Mouse (Mus musculus): ENCODE data around the gene Srf. TPM values are rescaled to one million over a fixed set of nuclear protein-coding genes. Genes with fewer than 3 reads are reported as not detected.

Srf gene
- total RNA-seq, 2 experiments from 2014 or later: 82.4 to 89.3 TPM

- Histone ChIP-seq H3K4me3 (peak within 1 kb of the TSS; percentile 96), H3K27ac (peak within 1 kb of the TSS; percentile 87)
- peak; percentile 88 for DNase-seq
- intact Hi-C loops (cut with DNase I): no loop called here
- TF ChIP-seq CTCF (IDR thresholded peaks at IDR 0.05): no peak
These were observed 10.0 kb downstream of the Srf start, which contains the start of gene Cul9 for GRCm38 (mm10) chr17:46545813-46546564. Gene Cul9, minus strand, starts transcription at chr17:46546388.

- Histone ChIP-seq H3K4me3 (no peak overlapping the region), H3K27ac (no peak overlapping the region)
- intact Hi-C loops (cut with DNase I): no loop called here
- TF ChIP-seq CTCF (IDR thresholded peaks at IDR 0.05): no peak
- no peak for DNase-seq
These were observed 12.3 kb downstream of the Srf start for GRCm38 (mm10) chr17:46543661-46544060.

DNA sequence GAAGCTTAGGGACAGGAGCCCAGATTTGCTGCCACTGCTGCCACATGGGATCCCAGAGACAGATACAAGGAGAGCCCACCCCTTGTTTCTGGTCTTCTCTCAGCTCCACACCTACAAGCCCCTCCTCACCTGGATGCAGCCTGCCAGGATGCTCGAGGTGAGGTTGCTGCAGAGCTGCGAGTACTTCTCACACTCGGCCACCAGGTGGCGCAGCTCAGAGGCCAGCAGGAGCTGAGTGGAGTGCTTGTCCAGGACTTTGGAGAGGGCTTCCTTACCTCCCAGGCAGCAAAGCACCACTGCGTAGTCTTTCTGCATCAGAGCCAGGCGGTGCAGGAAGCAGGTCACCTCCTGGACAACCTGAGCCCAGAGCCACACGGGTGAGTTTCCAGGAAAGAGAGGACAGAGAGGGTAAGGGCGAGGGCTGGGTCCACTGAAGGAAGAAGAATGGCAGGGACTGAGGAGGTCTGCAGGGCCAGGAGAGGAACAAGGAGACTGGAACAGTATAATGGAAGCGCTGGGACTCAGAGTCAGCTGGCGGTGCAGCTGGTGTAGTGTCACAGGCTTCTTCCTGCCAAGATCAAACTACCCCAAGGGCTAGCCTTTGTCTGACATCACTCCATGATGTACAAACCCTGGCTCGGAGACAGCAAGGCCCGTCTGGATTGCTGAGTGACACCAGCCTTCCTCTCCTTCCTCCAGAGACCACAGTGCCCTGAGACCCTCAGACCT lies 30.2 kb downstream of the Srf start:
- no peak overlapping the region for H3K27ac ChIP-seq
- intact Hi-C loops (cut with DNase I): loop anchor here (1.0 to 2.0 kb wide), 2 partner anchors 112 to 199 kb away; no protein-coding TSS in a partner anchor
- H3K4me3 ChIP-seq: no peak overlapping the region
- peak; percentile 98 for TF ChIP-seq CTCF (IDR thresholded peaks at IDR 0.05)
- DNase-seq: peak; percentile 84

DNA sequence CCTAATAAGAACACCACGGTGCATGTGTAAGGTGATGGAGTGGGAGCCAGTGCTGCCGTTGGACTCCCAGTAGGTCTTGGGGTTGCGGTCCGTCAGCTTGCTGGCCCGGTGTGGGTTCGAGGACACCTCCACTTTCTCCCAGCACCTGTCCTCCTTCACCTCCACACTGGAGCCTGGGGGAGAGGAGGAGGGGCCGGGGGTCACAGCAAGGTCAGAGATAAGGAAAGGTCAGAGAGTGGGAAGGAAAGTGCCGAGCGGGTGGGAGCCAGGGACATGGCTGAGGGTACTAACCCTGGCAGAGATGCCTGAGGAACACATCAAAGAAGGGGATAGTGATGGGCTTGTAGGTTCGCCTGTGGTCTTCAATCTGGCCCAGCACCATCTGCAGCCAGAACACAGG lies 30.9 kb downstream of the Srf start:
- Histone ChIP-seq H3K27ac (no peak overlapping the region), H3K4me3 (no peak overlapping the region)
- intact Hi-C loops (cut with DNase I): loop anchor here (1.0 to 2.0 kb wide), 2 partner anchors 112 to 200 kb away; no protein-coding TSS in a partner anchor
- DNase-seq: no peak
- no peak for TF ChIP-seq CTCF (IDR thresholded peaks at IDR 0.05)

DNA sequence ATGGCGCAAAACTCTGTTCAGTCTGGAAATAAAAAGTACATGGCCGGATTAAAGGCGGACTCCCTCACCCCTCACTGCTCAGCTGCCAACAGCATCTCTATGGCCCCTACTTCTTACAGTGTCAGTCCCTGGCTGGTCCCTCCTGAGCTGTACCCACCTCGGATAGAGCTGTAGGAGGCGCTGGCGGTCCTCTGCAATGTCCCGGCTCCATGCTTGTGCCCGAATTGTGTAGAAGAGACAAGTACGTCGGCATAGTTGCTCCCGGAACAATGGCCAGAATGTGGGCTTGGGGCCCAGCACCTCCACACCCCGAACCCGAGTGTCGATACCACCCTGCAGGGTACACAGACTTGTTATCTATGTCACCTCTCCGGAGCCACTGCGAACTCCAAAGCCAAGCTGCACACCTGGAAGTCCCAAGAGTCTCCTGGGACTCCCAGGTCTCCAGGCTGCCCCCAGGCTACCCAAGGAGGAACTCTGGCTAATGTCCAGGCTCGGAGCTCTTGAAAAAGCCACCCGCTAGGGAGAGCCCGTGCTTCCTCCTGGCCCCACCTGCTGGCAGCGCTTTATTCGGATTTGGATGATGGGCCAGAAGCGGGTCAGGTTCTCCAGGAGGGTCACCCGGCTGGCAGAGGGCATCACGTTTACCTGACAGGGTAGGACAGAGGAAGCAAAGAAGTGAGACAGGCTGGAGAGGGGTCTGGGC lies 33.9 kb downstream of the Srf start:
- DNase-seq: no peak
- intact Hi-C loops (cut with DNase I): no loop called here
- no peak; the same call in 1 of the 2 replicates for TF ChIP-seq CTCF (IDR thresholded peaks at IDR 0.05)

GRCm38 (mm10) chr17:46521174-46521573 lies 34.8 kb downstream of the Srf start:
- Histone ChIP-seq H3K4me3 (no peak overlapping the region), H3K27ac (no peak overlapping the region)
- DNase-seq: no peak
- no peak for TF ChIP-seq CTCF (IDR thresholded peaks at IDR 0.05)
- intact Hi-C loops (cut with DNase I): no loop called here

More for the DNA sequence above, 33.9 kb downstream of the Srf start:
- Histone ChIP-seq H3K4me3 (no peak overlapping the region), H3K27ac (no peak overlapping the region)

GRCm38 (mm10) chr17:46520385-46520979 lies 35.5 kb downstream of the Srf start:
- no peak overlapping the region for H3K27ac ChIP-seq
- H3K4me3 ChIP-seq: no peak overlapping the region
- DNase-seq: no peak
- intact Hi-C loops (cut with DNase I): no loop called here
- TF ChIP-seq CTCF (IDR thresholded peaks at IDR 0.05): no peak

GRCm38 (mm10) chr17:46519971-46520370 lies 36.0 kb downstream of the Srf start:
- Histone ChIP-seq H3K27ac (no peak overlapping the region), H3K4me3 (no peak overlapping the region)
- DNase-seq: no peak
- intact Hi-C loops (cut with DNase I): no loop called here
- TF ChIP-seq CTCF (IDR thresholded peaks at IDR 0.05): no peak

DNA sequence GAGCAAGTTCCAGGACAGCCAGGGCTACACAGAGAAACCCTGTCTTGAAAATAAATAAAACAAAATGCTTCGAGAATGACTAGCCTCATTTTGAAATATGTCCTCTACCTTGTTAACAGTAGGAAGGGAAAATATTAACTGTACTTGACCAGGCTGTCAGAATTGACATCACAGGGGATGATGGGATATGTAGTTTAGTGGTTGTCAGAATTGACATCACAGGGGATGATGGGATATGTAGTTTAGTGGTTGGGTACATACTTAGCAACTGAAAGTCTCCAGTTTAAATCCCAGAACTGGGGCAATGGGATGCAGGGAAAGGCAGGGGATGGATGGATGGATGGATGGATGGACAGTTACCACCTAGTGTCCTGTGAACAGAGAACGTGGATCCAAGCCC lies 42.6 kb downstream of the Srf start:
- H3K27ac ChIP-seq: no peak overlapping the region
- intact Hi-C loops (cut with DNase I): no loop called here
- no peak overlapping the region for H3K4me3 ChIP-seq
- TF ChIP-seq CTCF (IDR thresholded peaks at IDR 0.05): no peak
- no peak for DNase-seq

DNA sequence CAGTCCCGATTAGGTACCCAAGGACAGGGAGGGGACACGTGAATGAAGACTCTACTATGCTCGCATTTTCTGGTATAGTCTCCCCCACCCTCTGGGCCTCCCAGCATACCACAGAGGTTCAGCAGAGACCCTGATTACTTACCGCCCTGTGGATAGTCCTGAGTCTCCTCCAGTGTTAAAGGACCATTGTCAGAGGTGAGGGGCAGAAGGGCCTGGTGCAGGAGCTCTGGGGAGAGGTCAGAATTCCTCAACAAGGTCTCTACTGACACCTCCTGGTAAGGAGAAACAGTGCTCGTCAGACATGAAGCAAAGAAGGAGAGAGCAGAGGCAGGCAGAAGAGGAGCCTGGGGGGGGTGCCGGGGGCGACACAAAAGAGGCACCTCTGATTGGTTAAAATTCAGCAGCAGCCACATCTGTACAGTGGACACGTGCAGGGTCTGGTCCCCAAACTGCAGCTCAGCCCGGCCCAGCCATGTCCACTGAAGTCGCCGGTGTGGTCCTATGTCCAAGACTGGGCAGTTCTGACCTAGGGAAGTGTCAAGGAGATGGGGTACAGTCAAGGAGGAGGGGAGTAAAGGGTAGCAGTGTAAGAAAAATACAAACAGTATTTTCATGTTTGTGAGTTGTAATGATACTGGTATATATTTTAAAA lies 44.8 kb downstream of the Srf start:
- Histone ChIP-seq H3K4me3 (no peak overlapping the region), H3K27ac (no peak overlapping the region)
- no peak for DNase-seq
- intact Hi-C loops (cut with DNase I): no loop called here
- TF ChIP-seq CTCF (IDR thresholded peaks at IDR 0.05): peak; percentile 43

- Histone ChIP-seq H3K4me3 (no peak overlapping the region), H3K27ac (no peak overlapping the region)
- no peak for TF ChIP-seq CTCF (IDR thresholded peaks at IDR 0.05)
- peak; percentile 52 for DNase-seq
- intact Hi-C loops (cut with DNase I): no loop called here
These were observed 50.4 kb downstream of the Srf start for GRCm38 (mm10) chr17:46505617-46506016.

Measured in gastrocnemius, adult 2 months (tissue).